Mouse (Mus musculus) 416B (cell line): ENCODE measurements around the gene Lsm4.
A peak's percentile ranks its signal among the peaks of the same experiment; 100 is the strongest.

Source experiments
- DNase-seq: peaks from one replicate; pipeline ENCODE4 v3.0.0; 2011; ENCODE audit warnings: low read depth

The Lsm4 gene

DNA sequence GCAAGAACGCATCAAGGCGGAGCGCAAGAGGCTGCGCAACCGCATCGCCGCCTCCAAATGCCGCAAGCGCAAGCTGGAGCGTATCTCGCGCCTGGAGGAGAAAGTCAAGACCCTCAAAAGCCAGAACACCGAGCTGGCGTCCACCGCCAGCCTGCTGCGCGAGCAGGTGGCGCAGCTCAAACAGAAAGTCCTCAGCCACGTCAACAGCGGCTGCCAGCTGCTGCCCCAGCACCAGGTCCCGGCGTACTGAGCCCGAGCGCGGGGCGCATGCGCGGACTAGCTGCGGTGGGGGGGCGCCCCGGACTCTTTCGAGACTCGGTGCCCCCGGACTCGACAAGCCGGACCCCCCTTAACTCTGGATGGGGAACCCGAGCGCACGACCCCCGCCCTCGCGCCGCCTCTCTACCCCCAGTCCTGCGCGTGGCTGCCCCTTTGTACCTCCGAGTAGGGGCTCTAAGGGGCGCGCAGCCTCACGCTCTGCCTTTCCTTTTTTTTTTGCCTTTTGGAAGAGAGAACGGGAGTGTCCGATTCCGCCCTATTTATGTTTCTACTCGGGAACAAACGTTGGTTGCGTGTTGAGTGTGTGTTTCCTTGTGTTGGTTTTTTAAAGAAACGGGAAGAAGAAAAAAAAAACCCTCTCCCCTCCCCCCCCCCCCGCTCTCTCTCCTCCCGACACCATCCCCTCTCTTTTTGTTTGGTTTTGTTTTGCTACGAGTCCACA lies 26.9 kb downstream of the Lsm4 start:
- DNase-seq: peak; percentile 80

DNA sequence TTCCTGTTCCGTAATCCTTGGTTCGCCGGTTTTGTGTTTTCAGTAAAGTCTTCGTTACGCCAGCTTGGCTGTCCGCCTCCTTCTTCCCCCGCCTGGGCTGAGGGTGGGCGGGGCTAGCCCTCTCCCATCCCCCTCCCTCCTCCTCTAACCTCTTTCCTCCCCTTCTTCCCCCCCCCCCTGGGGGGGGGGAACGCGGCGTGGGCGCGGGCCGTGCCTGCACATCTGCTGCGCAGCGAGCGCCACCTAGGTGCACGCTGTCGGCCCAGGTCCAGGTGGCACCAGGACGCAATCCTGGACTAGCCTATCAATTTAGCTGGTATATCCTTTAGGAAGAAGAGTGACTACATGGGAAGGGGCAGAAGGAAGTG lies 27.5 kb downstream of the Lsm4 start:
- peak; percentile 96 for DNase-seq

DNA sequence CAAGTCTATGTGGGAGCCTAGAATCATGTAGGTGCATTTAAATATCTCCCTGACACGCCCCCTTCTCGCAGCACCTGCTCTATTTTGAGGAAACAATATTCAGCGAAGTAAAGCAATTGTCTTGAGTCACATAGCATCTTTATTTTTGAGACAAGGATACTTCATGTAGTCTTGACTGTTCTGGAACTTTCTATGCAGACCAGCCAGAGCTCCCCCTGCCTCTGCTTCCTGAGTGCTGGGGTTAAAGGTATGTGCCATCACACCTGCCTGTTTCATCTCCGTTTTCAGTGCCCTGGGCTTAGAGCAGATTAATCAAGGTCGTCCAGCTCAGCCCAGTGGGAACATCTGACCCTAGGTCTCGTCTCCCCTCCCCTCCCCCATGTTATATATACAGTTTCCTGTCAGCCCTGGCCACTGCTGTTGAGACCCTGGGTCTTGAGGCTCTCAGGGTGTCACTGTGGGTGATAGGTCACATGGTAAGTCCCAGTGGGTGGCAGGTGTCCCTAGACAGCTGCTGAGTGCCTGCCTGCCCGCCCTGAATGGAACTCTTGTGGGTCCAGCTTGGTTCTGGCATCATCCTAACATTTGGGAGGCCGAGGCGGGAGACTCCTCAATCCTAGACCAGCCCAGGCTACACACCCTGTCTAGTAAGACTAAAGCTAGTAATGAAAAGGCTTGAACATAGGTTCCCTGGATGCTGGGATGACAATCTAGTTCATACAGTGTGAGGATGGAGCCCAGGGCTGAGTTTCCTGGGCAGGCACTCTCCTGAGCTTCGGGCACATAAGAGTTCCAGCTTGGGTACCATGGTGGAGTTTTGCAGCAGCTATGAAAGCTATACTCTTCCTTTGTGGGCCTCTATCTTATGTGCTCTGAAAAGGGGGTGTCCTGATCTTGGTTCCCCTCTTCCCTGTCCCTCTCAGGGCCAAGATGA lies 28.3 kb downstream of the Lsm4 start:
- no peak for DNase-seq

DNA sequence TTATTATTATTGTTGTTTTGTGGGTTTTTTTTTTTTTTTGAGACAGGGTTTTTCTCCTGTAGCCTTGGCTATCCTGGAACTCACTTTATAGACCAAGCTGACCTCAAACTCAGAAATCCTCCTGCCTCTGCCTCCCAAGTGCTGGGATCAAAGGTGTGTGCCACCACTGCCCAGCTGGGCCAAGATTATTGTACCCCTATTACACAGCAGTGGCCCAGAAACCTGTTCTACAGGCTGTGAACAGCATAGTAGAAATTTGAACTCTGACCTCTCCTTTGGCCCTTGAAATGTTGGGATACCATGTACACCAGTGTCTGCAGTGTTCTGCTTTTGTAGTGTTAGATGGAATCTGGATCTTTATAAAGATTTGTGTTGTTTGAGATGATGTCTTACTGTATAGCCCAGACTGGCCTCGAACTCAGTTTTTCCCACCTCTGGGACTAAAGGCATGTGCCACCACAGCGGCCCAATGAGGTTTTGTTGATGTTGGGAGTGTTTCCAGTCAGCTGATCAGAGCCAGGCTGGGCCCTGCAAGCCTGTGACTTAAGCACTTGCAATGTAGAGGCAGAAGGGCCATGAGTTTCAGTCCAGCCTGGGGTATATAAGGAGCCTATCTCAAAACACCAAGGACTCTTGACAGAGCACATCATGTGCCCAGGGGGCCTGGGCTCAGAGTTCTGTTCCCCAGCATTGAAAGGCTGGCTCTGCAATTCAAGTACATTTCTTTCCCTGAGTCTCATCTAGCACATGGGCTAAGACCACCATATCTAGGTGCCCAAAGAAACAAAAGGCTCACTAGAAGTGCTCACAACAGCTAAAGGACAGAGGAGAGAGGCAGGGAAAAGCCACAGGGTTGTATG lies 29.2 kb downstream of the Lsm4 start:
- no peak for DNase-seq

DNA sequence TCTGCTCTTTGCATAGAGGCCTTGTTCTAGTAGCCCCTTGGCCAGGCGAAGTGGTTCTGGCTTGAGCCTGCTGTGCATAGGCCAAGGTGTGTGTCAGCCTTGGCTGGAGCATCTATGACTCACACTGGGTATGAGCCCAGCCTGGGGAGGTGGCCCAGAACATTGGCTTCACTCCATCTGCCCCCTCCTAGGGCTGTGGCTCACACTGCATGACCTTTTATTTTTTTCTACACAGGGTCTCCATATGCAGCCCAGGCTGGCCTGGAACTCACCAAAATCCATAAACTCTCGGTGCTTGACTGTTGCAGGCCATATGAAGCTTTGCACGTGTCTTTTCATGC lies 29.8 kb downstream of the Lsm4 start:
- DNase-seq: peak; percentile 37

DNA sequence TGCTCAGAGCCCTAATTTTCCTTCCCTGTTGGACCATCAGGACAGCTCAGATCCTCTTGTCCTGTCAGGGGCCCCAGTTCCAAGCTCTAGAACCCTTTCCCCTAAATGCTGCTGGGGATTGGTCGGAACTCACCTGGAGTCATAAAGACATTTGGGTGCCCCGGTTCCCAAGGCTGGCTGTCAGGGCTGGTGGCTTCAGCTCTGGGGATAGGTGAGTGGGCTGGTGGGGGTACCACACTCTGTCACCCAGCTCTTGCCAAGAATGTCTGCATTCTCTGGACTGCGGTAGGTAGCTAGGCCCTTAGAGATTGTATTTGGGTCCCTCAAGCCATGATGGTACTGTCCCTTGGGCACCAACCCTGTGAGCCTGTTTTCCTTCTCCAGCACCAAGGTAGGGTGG lies 30.2 kb downstream of the Lsm4 start, which contains the start of gene Iqcn:
Gene Iqcn, plus strand, starts transcription at position 171 of the 400 bp plus-strand sequence.
- no peak for DNase-seq

DNA sequence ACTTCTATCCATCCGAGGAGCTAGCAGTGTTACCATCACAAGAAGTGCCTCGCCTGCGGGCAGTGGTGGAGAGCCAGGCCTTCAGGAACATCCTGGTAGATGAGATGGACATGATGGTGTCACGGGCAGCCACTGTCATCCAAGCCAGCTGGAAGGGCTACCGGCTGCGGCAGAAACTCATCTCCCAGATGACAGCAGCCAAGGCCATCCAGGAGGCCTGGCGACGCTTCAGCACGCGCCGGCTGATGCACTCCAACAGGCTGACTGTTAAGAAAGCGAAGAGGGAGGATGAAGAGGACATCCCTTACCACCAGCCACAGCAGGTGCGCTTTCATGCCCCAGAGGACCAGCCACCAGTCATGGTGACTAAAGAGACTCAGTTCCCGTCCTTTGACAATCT lies 35.2 kb downstream of the Lsm4 start:
- no peak for DNase-seq

DNA sequence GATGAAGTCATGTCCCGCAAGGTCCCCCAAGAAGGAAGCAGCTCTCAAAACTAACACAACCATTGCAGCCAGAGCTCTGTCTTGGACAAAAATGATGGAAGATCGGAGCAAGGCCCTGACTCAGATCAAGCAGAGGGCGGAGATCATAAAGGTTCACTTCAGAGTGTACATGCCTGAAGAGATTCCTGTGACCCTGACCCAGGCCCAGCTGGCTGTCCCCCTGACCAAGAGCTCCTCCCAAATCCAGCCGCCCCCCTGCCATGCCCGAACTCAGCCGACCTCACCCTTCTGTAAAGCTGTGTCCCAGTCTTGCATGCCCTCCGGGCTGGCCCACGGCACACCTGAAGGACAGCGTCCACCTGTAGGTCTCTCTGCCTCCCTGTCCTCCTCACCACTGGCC lies 36.7 kb downstream of the Lsm4 start:
- DNase-seq: no peak

DNA sequence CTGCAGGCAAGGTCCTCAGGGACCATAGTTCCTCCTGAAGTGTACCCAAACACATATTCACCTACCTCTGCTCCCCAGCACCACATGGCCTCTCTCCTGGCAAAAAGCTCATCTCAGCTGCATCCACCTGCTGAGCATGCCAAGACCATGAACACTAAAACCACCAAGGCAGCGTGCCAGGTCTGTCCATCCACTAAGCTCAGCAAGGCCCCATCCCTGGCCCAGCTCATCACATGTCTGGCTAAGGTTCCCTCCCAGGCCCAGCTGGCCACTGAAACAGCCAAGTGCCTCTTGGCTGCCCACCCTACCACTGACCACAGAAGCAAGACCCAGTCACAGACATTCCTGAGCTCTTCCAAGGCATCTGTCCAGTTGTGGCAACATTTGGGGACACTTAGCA lies 37.2 kb downstream of the Lsm4 start:
- DNase-seq: no peak

DNA sequence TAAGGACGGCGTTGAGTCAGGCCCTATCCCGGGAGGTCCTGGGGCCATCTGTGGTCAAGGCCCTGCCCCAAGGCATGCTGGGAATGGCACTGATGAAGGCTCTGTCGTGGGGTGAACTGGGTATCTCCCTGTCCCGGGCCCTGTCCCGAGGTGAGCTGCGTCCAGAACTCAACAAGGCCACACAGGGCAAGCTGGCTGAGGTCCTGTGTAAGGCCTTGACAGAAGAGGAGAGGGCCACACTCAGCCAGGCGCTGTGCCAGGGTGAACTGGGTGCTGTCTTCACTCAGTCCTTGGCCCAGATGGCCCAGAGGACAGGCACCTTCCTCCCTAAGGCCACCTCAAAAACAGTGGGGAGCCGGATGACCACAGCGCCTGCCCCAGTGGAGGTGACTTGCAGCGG lies 38.0 kb downstream of the Lsm4 start:
- DNase-seq: no peak

DNA sequence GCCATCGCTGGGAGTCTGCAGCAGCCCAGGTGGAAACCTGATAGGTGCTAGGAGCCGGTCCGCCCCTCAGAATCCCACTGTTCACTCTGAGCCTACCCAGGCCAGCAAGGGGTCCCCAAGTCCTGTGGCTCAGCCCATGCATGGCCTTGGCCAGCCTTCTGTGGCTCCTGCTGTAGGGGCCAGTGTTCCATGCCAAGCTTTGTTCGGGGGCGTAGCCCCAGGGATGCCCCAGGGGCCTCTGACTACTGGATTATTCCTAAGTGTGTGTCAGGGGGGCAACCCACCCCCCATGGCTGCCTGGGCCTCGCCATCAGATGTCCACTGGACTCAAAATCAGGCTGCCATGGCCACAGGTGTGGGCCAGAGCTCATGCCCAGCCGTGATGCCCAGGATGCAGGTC lies 40.9 kb downstream of the Lsm4 start:
- DNase-seq: no peak

DNA sequence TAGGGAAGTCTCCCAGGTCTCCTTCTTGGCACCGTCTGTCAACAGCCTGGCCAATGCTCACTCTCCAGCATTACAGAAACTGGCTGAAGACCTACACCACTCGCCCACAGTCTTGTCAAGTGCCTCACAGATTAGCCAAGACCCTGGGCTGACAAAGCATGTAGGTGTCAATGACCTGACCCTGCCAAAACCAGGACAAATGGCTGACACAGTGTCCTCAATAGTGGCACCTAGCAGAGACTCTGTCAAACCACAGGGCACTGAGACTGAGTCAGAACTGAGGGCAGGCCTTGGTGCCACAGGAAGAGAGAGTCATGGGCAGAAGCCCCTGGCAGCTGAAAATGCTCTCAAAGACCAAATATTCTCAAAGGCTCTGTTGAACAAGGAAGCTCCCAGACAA lies 42.0 kb downstream of the Lsm4 start:
- DNase-seq: no peak

DNA sequence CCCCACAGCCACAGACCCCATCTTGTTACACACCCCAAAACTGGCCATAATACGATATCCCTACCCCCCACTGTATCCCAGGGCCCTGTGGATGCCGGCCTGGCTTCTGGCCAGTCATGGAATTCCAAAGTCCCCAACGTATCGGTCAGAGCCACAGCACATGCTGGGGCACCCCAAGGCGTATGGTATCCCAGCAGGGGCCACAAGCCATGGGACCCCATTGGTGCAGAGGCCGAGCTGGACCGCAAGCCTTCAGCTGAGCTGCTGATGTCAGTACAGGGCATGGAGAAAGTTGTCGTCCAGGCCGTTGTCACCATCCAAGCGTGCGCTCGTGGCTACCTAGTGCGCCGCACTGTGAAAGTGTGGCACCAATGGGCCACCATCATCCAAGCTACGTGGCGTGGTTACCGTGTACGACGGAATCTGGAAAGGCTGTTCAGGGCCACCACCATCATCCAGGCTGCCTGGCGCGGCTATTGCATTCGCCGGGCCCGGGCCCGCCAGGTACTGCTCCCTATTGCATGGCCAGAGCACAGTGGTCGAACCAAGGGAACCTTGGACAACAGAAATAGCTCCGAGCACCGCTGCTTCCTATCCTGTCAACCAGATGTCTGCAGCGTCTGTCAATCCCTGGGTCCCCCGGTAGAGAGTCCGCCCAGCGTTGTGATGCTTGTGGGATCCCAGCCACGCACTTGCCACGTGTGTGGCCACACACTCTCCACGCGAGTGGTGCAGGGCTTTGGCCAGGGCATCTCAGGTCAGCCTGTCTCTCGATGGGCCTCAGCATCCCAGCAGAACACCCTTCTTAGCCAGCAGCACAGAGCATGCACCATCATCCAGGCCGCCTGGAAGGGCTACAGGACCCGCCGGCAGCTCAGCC lies 43.7 kb downstream of the Lsm4 start:
- no peak for DNase-seq

DNA sequence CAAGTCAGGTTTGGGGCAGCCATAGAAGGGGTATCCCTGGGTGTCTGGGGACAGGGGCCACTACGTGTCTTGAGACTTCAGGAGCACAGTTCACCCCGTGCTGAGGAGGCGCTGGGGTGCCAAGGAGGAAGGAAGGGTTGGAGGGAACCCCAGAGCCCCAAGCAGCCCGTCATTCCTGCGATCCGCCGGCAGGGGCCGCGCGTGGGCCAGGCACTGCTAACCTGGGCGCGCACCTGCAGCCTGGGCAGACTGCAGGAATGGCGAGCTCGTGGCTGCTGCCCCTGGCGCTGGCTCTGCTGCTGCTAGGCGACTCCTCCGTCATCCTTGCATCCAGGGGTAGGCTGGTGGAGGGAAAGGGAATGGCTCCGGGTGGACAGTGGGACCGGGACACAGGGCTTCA lies 45.2 kb downstream of the Lsm4 start, which contains the start of gene Gm3336:
Gene Gm3336, plus strand, starts transcription at position 247 of the 400 bp plus-strand sequence.
- DNase-seq: peak; percentile 51

DNA sequence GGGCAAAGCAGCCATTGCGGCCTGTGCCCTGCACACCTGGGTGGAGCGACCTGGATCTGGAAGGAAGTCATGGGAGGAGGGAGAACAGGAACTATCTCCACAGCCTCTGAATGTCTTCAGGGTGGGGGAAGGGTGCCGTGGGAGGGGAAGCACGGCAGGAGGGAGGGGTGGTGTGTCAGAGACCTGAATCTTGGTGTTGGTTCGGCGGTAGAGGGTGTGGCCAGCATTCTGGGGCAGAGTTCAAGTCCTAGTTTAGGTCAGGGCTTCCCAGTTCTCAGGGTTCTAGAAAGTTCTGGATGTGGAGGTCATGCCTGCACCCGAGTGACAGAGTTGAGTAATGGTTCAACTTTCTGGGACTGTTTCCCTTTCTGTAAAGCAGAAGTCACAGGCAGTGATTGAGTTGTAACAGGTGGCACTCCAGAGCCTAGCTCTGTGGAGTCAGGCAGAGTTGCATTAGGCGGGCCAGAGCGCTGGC lies 46.8 kb downstream of the Lsm4 start:
- DNase-seq: no peak

DNA sequence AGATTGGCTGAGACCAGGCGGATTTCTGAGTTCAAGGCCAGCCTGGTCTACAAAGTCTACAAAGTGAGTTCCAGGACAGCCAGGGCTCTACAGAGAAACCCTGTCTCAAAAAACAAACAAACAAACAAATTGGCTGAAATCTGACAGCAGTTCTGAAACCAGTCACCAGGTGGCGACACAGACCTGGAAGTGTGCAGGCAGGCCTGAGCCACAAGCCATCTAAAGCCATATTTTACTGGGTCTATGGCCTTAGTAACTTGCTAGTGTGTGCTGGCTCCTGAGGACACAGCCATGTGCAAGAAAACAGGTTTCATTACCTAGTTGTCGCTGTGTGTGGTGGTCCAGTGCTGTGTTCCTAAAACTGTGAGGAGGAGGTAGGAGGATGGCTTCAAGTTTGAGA lies 47.7 kb downstream of the Lsm4 start:
- peak; percentile 84 for DNase-seq

DNA sequence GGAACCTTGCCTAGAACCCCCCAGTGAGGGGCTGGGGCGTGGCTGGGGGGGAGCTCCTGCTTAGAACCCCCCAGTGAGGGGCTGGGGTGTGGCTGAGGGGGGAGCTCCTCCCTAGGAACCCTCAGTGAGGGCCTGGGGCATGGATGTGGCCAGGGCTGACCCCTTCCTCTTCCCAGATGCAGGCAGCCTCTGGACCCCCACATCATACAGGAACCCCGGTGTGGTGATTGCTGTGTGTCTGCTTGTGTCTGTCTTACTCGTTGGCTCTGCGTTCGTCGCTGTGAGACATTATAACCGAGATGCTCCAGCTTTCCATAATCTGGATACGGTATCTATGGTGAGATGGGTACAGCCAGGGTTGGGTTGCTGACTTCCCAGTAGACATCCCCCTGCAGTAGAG lies 48.6 kb downstream of the Lsm4 start:
- DNase-seq: no peak

DNA sequence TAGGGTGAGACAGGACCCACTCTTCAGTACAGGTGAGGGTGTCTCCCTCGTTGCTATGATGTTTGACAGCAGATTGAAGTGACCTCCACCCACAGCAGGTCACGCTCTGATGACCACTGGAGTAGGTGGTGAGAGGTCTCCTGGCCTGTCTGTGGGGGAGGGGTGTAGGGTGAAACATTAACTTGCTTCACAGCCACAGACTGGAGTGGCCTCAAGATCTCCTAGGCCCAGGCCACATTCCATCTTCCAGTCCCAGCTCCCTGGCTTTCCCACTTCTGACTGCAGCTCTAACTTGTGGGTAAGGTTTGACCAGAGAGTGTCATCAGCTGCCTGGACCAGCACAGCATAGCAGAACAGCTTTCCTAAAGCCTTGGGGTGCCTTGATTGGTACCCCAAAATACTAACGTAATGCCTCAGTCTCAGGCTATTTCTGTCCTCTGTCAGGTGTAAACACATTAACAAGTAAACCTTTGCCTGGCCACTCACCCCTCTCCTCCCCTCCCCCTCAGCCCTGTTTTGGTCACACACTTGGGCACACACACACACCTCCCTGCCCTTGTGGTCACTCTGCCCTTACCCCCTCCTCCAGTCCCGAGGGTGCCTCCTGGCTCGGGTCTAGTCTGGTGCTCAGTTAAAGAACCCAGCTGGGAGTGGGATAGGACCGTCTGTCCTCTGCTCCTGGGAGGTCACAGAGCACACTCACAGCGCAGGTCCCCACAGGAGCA lies 50.6 kb downstream of the Lsm4 start, which contains the start of gene Pde4c:
Gene Pde4c, plus strand, starts transcription at position 235 of the 725 bp plus-strand sequence.
- no peak for DNase-seq

DNA sequence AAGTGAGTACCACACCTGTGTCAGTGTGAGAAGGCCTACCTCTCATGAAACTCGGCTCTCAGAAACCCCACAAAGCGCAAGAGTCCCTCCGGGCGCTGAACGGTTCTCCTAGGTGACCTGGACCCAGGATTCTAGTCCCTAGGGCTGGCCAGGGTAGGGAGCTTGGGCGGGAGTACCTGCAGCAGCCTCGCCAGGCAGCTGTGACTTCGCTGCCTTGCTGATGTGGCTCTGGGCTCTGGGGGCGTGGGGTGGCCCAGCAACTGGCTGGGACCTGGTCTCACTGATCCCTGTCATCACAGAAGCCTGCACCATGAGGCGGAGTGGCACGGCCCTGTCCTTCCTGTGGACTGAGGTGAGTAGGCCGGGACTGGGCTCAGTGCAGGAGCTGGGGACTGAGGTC lies 51.2 kb downstream of the Lsm4 start:
- no peak for DNase-seq

DNA sequence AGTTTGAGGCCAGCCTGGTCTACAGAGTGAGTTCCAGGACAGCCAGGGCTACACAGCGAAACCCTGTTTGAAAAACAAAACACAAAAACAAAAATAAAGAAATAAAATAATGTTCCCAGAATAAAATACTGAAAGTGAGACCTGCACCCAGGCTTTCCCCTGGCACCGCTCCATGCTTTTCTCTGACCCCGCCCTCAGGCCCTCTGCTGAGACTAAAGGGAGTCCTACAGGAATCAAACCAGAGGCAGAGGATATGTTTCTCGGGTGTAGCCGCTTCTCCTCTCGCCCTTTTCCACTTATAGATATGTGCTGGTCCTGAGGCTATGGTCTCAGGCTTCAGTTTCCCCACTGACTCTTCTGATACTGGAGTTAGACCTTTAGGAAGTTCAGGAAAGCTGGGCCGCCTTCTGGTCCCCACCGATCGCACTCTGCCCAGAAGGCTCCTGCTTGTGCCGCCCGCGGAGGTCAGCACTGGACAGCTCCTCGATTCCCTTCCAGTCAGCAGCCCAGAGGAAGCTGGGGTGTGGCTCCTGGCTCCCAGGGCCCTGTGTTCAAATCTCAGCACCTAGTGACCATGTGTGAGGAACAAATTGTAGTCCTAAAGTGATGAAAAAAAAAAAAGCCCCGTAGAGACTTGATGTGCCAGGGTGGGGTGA lies 52.9 kb downstream of the Lsm4 start:
- DNase-seq: no peak
